Mouse (Mus musculus) erythroblast, adult 5-6 weeks (primary cell): ENCODE results near the gene Actc1. TPM values are rescaled to one million over a fixed set of nuclear protein-coding genes. Genes with fewer than 3 reads are reported as not detected.

Experiments
- ATAC-seq: replicated peaks from 2 replicates; pipeline ENCODE4 v1.8.0; 2016; ENCODE audit warnings: moderate number of reproducible peaks, mild to moderate bottlenecking, moderate TSS enrichment, inconsistent platforms; ENCODE audit not compliant: poor library complexity, low FRiP score, severe bottlenecking
- total RNA-seq, 2 experiments: library from RNA; stranded (forward) in 1 of 2; stranded (reverse) in 1 of 2; fragments of 150-400 nt in 1 of 2; fragments of 200-764, 138-1000 nt in 1 of 2; gene quantifications; 2 replicates each; pipeline versions ENCODE4 v1.2.3 to v1.2.4; 2015 to 2017; ENCODE audit warnings: low replicate concordance in 2 of 2

Actc1 gene
- total RNA-seq, 2 experiments from 2014 or later: not detected

- ATAC-seq: no peak
These were observed 2.1 kb downstream of the Actc1 start for GRCm38 (mm10) chr2:114051111-114051870.

- ATAC-seq: no peak
These were observed 3.2 kb downstream of the Actc1 start for GRCm38 (mm10) chr2:114050150-114050549.

GRCm38 (mm10) chr2:114049372-114049771 is 4.0 kb downstream of the Actc1 start:
- no peak for ATAC-seq

DNA sequence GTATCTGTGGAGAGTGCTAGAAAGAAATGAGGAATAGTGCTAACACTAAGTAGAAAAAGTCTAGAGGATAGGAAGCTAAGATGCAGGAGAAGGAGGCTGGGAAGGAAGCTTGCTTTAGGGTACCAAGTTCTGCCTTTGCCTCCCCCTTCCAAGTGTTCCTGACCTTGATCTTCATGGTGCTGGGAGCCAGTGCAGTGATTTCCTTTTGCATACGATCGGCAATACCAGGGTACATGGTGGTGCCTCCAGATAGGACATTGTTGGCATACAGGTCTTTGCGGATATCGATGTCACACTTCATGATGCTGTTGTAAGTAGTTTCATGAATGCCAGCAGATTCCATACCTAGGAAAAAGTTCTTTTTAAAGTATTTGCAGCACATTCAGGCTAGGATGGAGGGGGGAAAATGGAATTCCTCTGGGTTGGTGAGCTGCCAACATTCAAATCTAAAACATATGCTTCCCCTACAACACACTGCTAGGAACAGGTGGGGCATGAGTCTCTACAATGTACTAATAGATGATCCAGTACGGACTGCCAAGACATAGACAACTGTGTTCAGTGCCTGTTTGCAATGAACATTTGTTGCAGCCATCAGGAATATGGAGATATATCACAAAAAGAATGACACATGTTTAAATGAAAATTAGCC is 5.3 kb downstream of the Actc1 start:
- no peak for ATAC-seq

GRCm38 (mm10) chr2:114046151-114046664 is 7.1 kb downstream of the Actc1 start:
- ATAC-seq: no peak

DNA sequence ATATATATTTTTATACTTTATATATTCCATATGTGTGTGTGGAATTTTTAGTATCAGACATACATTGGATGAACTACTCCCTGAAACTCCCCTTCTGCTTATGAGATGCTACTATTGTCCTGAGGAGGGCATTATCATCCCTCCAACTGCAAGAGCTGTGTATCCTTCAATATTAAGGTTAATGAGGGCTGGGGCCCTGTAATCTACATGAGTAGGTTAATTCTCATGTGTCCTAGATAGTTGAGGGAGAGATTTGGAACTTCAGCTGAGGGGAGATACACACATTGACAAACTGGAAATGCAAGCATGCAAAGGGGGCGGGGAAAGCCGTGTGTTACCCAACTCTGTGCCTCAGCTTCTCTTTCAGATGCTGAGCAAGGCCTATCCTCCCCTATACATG is 15.4 kb downstream of the Actc1 start:
- no peak for ATAC-seq

GRCm38 (mm10) chr2:114032259-114032658 is 21.1 kb downstream of the Actc1 start:
- no peak for ATAC-seq

- ATAC-seq: no peak
These were observed 30.0 kb downstream of the Actc1 start for GRCm38 (mm10) chr2:114023383-114023782.

DNA sequence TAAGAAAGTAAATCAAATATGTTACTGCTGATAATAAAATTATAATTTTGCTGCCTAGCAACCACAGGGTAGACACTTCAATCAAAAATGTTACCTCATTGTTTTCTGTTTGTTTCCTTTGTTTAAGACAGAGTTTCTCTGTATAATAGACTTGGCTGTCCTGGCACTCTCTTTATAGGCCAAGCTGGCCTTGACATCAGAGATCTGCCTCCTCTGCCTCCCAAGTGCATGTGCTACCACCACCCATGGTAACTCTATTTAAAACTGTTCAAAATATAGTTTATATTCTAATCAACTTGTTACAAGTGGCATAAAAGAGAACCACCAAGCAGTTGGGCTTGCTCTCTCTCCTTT is 33.2 kb downstream of the Actc1 start:
- ATAC-seq: no peak

DNA sequence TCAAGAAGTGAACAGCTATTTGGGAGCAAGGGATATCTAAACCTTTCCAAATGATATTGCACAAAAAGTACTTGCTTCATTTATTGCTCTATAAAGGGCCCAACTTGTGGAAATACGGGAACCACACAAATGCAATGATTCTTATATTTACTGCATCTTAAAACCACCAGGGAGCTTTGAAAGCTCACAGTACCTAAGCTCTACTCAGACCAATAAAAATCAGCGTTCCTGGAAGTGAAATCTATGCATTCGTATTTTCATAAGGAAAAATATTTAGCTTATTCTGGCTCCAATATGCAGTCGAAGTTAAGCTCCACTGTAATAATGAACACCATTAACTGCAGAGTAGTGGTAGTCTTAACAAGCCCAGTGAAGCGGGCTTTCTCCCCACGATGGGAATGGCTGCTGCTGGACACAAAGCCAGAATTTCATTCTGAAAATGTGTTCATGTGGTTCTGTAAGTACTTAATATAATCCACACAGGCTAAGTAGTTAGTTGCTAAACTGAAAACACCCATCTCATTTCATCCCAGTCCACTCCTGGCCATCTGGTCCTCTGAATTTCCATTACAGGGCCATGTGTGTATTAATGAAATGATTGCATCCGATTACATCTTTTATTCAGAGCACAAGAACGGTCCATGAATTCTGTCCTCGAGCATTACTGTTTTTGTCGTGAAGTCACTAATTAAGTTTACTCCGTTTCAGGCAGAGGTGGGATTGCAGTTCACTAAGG is 33.7 kb downstream of the Actc1 start:
- ATAC-seq: no peak

DNA sequence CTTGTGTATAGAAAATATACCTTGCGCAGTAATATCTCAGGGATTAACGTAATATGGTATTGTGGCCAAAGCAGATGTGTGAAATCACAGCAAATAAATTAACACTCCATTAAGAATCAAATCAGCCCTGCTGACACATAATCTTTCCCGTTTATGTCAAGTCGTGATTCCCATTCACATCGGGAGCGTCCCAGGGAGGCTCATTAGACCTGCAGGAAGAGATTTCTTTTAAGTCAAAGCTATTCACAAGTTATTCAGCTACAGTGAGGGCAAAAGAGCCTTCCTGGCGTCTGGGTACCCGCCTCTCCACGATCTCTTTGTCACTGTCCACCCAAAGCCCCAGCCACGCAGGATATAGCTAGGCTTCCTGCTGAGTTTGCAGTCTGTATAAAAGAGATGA is 35.2 kb downstream of the Actc1 start:
- ATAC-seq: no peak

- no peak for ATAC-seq
These were observed 38.5 kb downstream of the Actc1 start for GRCm38 (mm10) chr2:114014839-114015238.

DNA sequence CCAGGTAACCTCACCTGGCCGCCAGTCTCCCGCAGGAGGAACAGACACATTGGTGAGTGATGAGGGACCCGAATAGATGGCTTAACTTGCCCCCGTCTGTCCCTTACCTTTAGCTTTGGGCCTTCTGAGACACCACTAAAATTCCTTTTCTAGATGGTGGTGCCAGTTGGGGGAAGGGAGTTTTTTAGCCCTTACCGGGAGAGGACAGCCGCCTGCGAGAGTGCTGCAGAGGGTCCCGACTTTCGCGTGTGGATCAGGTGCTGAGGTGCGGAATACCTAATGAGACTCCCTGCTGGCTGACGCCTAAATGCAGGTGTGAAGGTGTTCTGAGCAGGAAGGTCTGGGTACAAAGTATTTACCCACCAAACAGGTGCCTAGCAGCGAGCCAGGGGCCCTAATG is 39.5 kb downstream of the Actc1 start:
- ATAC-seq: no peak

GRCm38 (mm10) chr2:114013295-114013771 is 40.0 kb downstream of the Actc1 start, which contains the start of gene Gjd2:
Gjd2 (minus strand) TSS chr2:114013619.
- no peak for ATAC-seq

GRCm38 (mm10) chr2:114012749-114013211 is 40.6 kb downstream of the Actc1 start:
- ATAC-seq: no peak

- ATAC-seq: no peak
These were observed 41.5 kb downstream of the Actc1 start for GRCm38 (mm10) chr2:114011838-114012237.

DNA sequence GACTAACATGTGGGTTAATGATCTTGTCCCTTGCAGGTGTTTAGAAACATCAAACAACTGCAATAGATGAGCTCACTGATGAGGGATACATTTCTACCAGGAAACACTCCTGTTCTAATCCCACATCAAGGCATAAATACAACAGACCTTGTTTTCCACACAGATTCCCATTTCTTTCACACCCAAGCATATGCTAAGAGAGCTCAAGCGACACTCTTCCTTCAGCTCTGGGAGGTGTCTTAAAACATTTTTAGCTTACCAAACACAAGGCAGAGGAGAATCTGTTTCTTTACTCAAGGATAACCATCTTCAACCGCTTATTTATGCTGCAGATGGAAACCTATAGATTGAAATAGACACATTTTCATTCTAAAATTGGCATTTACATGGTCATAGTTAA is 45.0 kb downstream of the Actc1 start:
- no peak for ATAC-seq

DNA sequence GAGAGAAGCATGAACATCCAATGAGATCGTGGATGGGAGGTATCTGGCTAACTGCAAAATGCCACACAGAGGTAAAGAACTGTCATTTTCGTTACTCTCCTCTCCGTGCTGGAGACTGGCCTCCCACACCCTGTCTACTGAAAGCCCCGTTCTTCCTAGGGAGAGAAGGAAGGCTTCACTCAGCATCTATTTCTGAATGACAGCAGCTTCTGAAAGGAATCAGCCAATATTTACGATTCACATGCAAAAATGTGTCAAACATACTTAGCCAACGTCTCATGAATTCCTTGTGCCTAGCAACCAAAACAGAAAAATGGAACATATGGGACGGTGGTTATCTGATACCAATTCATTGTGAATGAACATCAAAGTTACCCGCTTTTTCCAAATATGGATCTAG is 55.9 kb downstream of the Actc1 start:
- no peak for ATAC-seq
